Mouse (Mus musculus) forebrain, embryonic 16.5 days (tissue): ENCODE results near the gene Eef1a2. TPM values are rescaled to one million over a fixed set of nuclear protein-coding genes. Genes with fewer than 3 reads are reported as not detected.
A peak's percentile ranks its signal among the peaks of the same experiment; 100 is the strongest.

ENCODE experiments used
- ATAC-seq: fragments of 200-750 bp; cut with Nextera tagmentation; 2 replicates; pipeline ENCODE4 v1.8.0; 2017; ENCODE audit warnings: mild to moderate bottlenecking, moderate library complexity
- H3K27ac ChIP-seq: fragments of 300-500 bp; sonication (generic); 2 replicates; pipeline ENCODE4 v1.5.1; 2014; ENCODE audit warnings: low read length, control low read depth
- H3K27me3 ChIP-seq: fragments of 300-500 bp; sonication (generic); replicated peaks from 2 replicates; pipeline ENCODE4 v1.6.1; 2014; ENCODE audit warnings: low read length; ENCODE audit not compliant: control insufficient read depth, insufficient read depth
- H3K36me3 ChIP-seq: fragments of 300-500 bp; sonication (generic); 2 replicates; pipeline ENCODE4 v1.6.1; 2014; ENCODE audit not compliant: control insufficient read depth, insufficient read depth
- H3K4me1 ChIP-seq: fragments of 300-500 bp; sonication (generic); replicated peaks from 2 replicates; pipeline ENCODE4 v1.6.1; 2014; ENCODE audit warnings: low read length; ENCODE audit not compliant: control insufficient read depth, insufficient read depth
- H3K4me2 ChIP-seq: fragments of 300-500 bp; sonication (generic); 2 replicates; pipeline ENCODE4 v1.6.1; 2014; ENCODE audit warnings: mild to moderate bottlenecking, low read length, control low read depth
- H3K4me3 ChIP-seq: fragments of 300-500 bp; sonication (generic); replicated peaks from 2 replicates; pipeline ENCODE4 v1.5.1; 2014; ENCODE audit warnings: mild to moderate bottlenecking, low read length, control low read depth
- H3K9ac ChIP-seq: fragments of 300-500 bp; sonication (generic); replicated peaks from 2 replicates; pipeline ENCODE4 v1.6.1; 2014; ENCODE audit warnings: low read depth, low read length, control low read depth
- H3K9me3 ChIP-seq: fragments of 300-500 bp; sonication (generic); 2 replicates; pipeline ENCODE4 v1.6.1; 2016; ENCODE audit warnings: low read length; ENCODE audit not compliant: control insufficient read depth
- WGBS: fragments of 180-500 bp; shearing (Covaris S2); extraction: QIAGEN DNeasy Blood & Tissue Kit; methylation state at CpG from one replicate; pipeline ENCODE4 v1.1.7; 2014; 5-methylcytosine and 5-hydroxymethylcytosine counted together
- polyA plus RNA-seq: library from polyadenylated mRNA; unstranded; fragments of >200 nt; fragmentation: Nextera tagmentation; extraction: Ambion mirVana; gene quantifications from 2 replicates; pipeline ENCODE4 v1.2.1, GENCODE M21; 2015

Eef1a2 gene
- polyA plus RNA-seq, 1 experiment from 2014 or later = 5.7 TPM

DNA sequence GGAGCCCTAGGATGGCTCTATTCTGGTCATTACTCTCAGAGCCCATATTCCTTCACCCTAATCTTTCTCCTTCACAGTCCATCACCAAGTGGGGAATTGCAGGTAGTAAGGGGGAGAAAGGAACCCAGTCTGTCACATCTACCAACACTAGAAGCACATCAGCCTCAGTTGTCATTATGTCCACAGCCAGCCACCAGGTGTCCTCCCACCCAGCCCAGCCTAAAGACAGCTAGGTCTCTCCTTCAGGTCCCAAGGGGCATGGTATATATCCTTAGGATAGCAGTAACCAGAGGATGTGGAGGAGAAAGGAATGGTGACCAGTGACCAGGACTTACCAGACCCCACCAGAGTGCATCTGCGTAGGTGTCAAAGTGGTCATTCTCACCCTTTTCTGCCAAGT is 45.1 kb downstream of the Eef1a2 start:
- H3K4me1 ChIP-seq = peaks cover 10% of the 10 kb centered on the region; the same call in 1 of the 2 replicates
- no peak overlapping the region for H3K9ac ChIP-seq
- H3K27ac ChIP-seq = no peak overlapping the region
- H3K27me3 ChIP-seq = no peaks in the 10 kb centered on the region
- H3K36me3 ChIP-seq = peaks cover 5% of the 10 kb centered on the region; the same call in 1 of the 2 replicates
- 96% methylated on average over 1 of the region's 1 CpGs for WGBS
- no peak overlapping the region for H3K4me3 ChIP-seq
- ATAC-seq = no peak
- no peak overlapping the region for H3K4me2 ChIP-seq
- no peaks in the 10 kb centered on the region for H3K9me3 ChIP-seq

GRCm38 (mm10) chr2:181104111-181104510 is 52.7 kb downstream of the Eef1a2 start:
- no peak overlapping the region for H3K4me3 ChIP-seq
- H3K36me3 ChIP-seq = peaks cover 8% of the 10 kb centered on the region
- H3K4me2 ChIP-seq = no peak overlapping the region
- WGBS = 51% methylated on average over 2 of the region's 2 CpGs
- 0 out of 2 replicates have a peak, but pooled peaks cover 5% of the 10 kb centered on the region for H3K4me1 ChIP-seq
- no peak overlapping the region for H3K27ac ChIP-seq
- no peaks in the 10 kb centered on the region for H3K27me3 ChIP-seq
- no peaks in the 10 kb centered on the region for H3K9me3 ChIP-seq
- ATAC-seq = no peak
- H3K9ac ChIP-seq = no peak overlapping the region

DNA sequence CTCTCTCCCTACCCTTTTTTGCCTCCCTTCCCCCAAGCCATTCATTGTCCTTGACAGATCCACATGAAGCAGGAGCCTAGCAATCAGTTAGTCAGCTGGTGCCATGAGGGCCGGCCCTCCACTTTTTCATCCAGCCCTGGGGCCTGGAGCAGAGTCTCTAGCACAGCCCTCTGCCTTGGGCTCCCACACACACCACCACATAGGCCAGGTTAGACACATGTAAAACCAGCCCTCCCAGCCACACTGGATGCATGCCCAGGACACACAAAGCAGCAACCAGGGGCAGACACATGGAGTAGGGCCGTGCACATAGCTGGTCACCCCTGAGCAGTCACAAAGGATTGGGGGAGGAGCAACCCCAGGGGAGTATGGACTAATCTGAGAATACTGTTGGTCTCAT is 54.7 kb downstream of the Eef1a2 start:
- Histone ChIP-seq H3K9me3 (no peaks in the 10 kb centered on the region), H3K4me1 (0 out of 2 replicates have a peak, but pooled peaks cover 5% of the 10 kb centered on the region), H3K4me3 (no peak overlapping the region), H3K9ac (no peak overlapping the region), H3K36me3 (peaks cover 5% of the 10 kb centered on the region), H3K4me2 (no peak overlapping the region), H3K27me3 (no peaks in the 10 kb centered on the region), H3K27ac (no peak overlapping the region; the same call in 1 of the 2 replicates)
- ATAC-seq = peak; percentile 64
- WGBS = 16% methylated on average over 2 of the region's 2 CpGs

GRCm38 (mm10) chr2:181101626-181102025 is 55.2 kb downstream of the Eef1a2 start:
- no peaks in the 10 kb centered on the region for H3K27me3 ChIP-seq
- H3K9ac ChIP-seq = no peak overlapping the region
- no peaks in the 10 kb centered on the region for H3K9me3 ChIP-seq
- H3K36me3 ChIP-seq = peaks cover 5% of the 10 kb centered on the region
- WGBS = 75% methylated on average over 1 of the region's 1 CpGs
- no peak overlapping the region for H3K4me2 ChIP-seq
- 0 out of 2 replicates have a peak, but pooled peaks cover 5% of the 10 kb centered on the region for H3K4me1 ChIP-seq
- H3K27ac ChIP-seq = no peak overlapping the region
- ATAC-seq = no peak
- no peak overlapping the region for H3K4me3 ChIP-seq

GRCm38 (mm10) chr2:181100087-181100486 is 56.7 kb downstream of the Eef1a2 start:
- no peak overlapping the region for H3K9ac ChIP-seq
- H3K27me3 ChIP-seq = no peaks in the 10 kb centered on the region
- peaks cover 5% of the 10 kb centered on the region for H3K36me3 ChIP-seq
- ATAC-seq = no peak
- H3K9me3 ChIP-seq = no peaks in the 10 kb centered on the region
- H3K27ac ChIP-seq = no peak overlapping the region
- no peak overlapping the region for H3K4me3 ChIP-seq
- 0 out of 2 replicates have a peak, but pooled peaks cover 5% of the 10 kb centered on the region for H3K4me1 ChIP-seq
- no peak overlapping the region for H3K4me2 ChIP-seq
- 92% methylated on average over 2 of the region's 2 CpGs for WGBS

Other genes starting within 250 kb of the Eef1a2 start
- gene Ythdf1, start 236.1 kb downstream of the Eef1a2 start, polyA plus RNA-seq = 44.9 and 50.1 TPM in 2 replicates
- not detected in 2 replicates for gene Birc7, start 228.0 kb downstream of the Eef1a2 start, polyA plus RNA-seq
- 52.3 and 56.7 TPM in 2 replicates for gene Nkain4, start 202.3 kb downstream of the Eef1a2 start, polyA plus RNA-seq
- gene Arfgap1, start 189.8 kb downstream of the Eef1a2 start, polyA plus RNA-seq = 103 and 125 TPM in 2 replicates
- gene Col20a1, start 170.5 kb downstream of the Eef1a2 start, polyA plus RNA-seq = 0.13 and 0.15 TPM in 2 replicates
- gene Chrna4, start 113.5 kb downstream of the Eef1a2 start, polyA plus RNA-seq = 6.9 and 9.9 TPM in 2 replicates
- 45.5 and 54.9 TPM in 2 replicates for gene Kcnq2, start 21.7 kb downstream of the Eef1a2 start, polyA plus RNA-seq
- 433 and 453 TPM in 2 replicates for gene Ppdpf, start 30.2 kb upstream of the Eef1a2 start, polyA plus RNA-seq
- gene Ptk6, start 45.8 kb upstream of the Eef1a2 start, polyA plus RNA-seq = not detected in 2 replicates
- 0.08 and 0.09 TPM in 2 replicates for gene Srms, start 56.2 kb upstream of the Eef1a2 start, polyA plus RNA-seq
- not detected in 2 replicates for gene Fndc11, start 63.0 kb upstream of the Eef1a2 start, polyA plus RNA-seq
- 0.42 and 0.51 TPM in 2 replicates for gene Helz2, start 85.0 kb upstream of the Eef1a2 start, polyA plus RNA-seq
- gene Gmeb2, start 131.0 kb upstream of the Eef1a2 start, polyA plus RNA-seq = 22.0 and 22.7 TPM in 2 replicates
- 899 and 1,155 TPM in 2 replicates for gene Stmn3, start 157.5 kb upstream of the Eef1a2 start, polyA plus RNA-seq
- 35.3 and 42.5 TPM in 2 replicates for gene Rtel1, start 162.7 kb upstream of the Eef1a2 start, polyA plus RNA-seq
- 81.6 and 91.5 TPM in 2 replicates for gene Zgpat, start 207.9 kb upstream of the Eef1a2 start, polyA plus RNA-seq
- gene Arfrp1, start 208.4 kb upstream of the Eef1a2 start, polyA plus RNA-seq = 93.7 and 107 TPM in 2 replicates
- gene Lime1, start 223.1 kb upstream of the Eef1a2 start, polyA plus RNA-seq = 52.1 and 61.1 TPM in 2 replicates